Mouse (Mus musculus): Measurements from ENCODE around the gene Btbd10.

The Btbd10 gene

GRCm38 (mm10) chr7:113368746-113369619 lies at the start of gene Btbd10:
Gene Btbd10 (minus strand): TSS chr7:113369392.
- DNase-seq (ENCODE audit: low read depth): peak; percentile 97

- no peak for DNase-seq (ENCODE audit: low read depth)
Observed at GRCm38 (mm10) chr7:113416536-113416935, 47.3 kb upstream of the Btbd10 start.

- no peak for DNase-seq (ENCODE audit: low read depth)
Observed at GRCm38 (mm10) chr7:113415256-113415655, 46.1 kb upstream of the Btbd10 start.

- peak; percentile 5 for DNase-seq (ENCODE audit: low read depth)
Observed at GRCm38 (mm10) chr7:113408712-113409111, 39.5 kb upstream of the Btbd10 start.

- DNase-seq (ENCODE audit: low read depth): no peak
Observed at GRCm38 (mm10) chr7:113398083-113398482, 28.9 kb upstream of the Btbd10 start.

- no peak for DNase-seq (ENCODE audit: low read depth)
Observed at GRCm38 (mm10) chr7:113396661-113397060, 27.5 kb upstream of the Btbd10 start.

GRCm38 (mm10) chr7:113391619-113392018 lies 22.4 kb upstream of the Btbd10 start:
- DNase-seq (ENCODE audit: low read depth): no peak

- no peak for DNase-seq (ENCODE audit: low read depth)
Observed at GRCm38 (mm10) chr7:113388470-113388869, 19.3 kb upstream of the Btbd10 start, which contains the start of gene Pth. Gene Pth (minus strand): TSS chr7:113388570.

- peak; percentile 95 for DNase-seq (ENCODE audit: low read depth)
Observed at GRCm38 (mm10) chr7:113377875-113378658, 8.9 kb upstream of the Btbd10 start.

- DNase-seq (ENCODE audit: low read depth): no peak
Observed at GRCm38 (mm10) chr7:113372682-113373081, 3.5 kb upstream of the Btbd10 start.

- DNase-seq (ENCODE audit: low read depth): peak; percentile 82
Observed at GRCm38 (mm10) chr7:113369620-113370340, 588 bp upstream of the Btbd10 start.

- DNase-seq (ENCODE audit: low read depth): no peak
Observed at GRCm38 (mm10) chr7:113367440-113367839, 1.8 kb downstream of the Btbd10 start.

GRCm38 (mm10) chr7:113349089-113349488 lies 20.1 kb downstream of the Btbd10 start:
- no peak for DNase-seq (ENCODE audit: low read depth)

- DNase-seq (ENCODE audit: low read depth): no peak
Observed at GRCm38 (mm10) chr7:113347694-113348093, 21.5 kb downstream of the Btbd10 start.

- DNase-seq (ENCODE audit: low read depth): peak; percentile 67
Observed at GRCm38 (mm10) chr7:113347271-113347670, 21.9 kb downstream of the Btbd10 start.

- no peak for DNase-seq (ENCODE audit: low read depth)
Observed at GRCm38 (mm10) chr7:113335250-113335649, 33.9 kb downstream of the Btbd10 start.

GRCm38 (mm10) chr7:113334036-113334435 lies 35.2 kb downstream of the Btbd10 start:
- DNase-seq (ENCODE audit: low read depth): no peak

- DNase-seq (ENCODE audit: low read depth): no peak
Observed at GRCm38 (mm10) chr7:113320128-113320527, 49.1 kb downstream of the Btbd10 start.

GRCm38 (mm10) chr7:113311784-113312183 lies 57.4 kb downstream of the Btbd10 start:
- peak; percentile 83 for DNase-seq (ENCODE audit: low read depth)

GRCm38 (mm10) chr7:113310136-113310535 lies 59.1 kb downstream of the Btbd10 start:
- no peak for DNase-seq (ENCODE audit: low read depth)

GRCm38 (mm10) chr7:113297813-113298212 lies 71.4 kb downstream of the Btbd10 start:
- no peak for DNase-seq (ENCODE audit: low read depth)
